Mouse (Mus musculus) heart, postnatal 10 days (tissue): ENCODE results near the gene Rcn2. TPM values are rescaled to one million over a fixed set of nuclear protein-coding genes. Genes with fewer than 3 reads are reported as not detected.

Source experiments
- DNase-seq, 2 experiments: peaks; one replicate each; pipeline ENCODE4 v3.0.0; 2021
- intact Hi-C: fragments of 180-260 bp; cut with DNase I; formaldehyde crosslinking; loops from one replicate; pipeline ENCODE4 v1.15.1; 2025
- total RNA-seq, 2 experiments: library from RNA; stranded (reverse); gene quantifications; 2 replicates each; pipeline ENCODE4 v1.2.3; 2021

The Rcn2 gene
- total RNA-seq, 2 experiments from 2014 or later: 33.4 to 37.1 TPM

- DNase-seq: no peak
- intact Hi-C loops: no loop called here
Measured at GRCm38 (mm10) chr9:56090546-56091225, 49.0 kb downstream of the Rcn2 start.

DNA sequence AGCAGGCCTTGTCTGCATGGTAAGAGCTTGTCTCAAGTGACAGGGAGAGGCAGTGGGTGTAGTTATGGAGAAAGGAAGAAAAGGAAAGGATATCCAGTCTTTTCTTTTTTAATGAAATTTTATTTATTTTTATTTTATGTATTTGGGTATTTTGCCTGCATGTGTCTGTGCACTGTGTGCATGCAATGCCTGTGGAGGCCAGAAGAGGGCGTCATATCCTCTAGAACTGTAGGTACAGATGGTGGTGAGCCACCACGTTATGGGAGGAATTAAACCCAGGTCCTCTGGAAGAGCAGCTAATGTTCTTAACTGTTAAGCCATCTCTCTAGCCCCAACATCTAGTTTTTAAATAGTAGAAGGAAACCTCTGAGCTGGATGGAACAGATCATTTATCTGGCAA lies 50.5 kb downstream of the Rcn2 start:
- no peak for DNase-seq
- intact Hi-C loops: no loop called here

- DNase-seq: no peak
Measured at GRCm38 (mm10) chr9:56097584-56098298, 56.1 kb downstream of the Rcn2 start.

DNA sequence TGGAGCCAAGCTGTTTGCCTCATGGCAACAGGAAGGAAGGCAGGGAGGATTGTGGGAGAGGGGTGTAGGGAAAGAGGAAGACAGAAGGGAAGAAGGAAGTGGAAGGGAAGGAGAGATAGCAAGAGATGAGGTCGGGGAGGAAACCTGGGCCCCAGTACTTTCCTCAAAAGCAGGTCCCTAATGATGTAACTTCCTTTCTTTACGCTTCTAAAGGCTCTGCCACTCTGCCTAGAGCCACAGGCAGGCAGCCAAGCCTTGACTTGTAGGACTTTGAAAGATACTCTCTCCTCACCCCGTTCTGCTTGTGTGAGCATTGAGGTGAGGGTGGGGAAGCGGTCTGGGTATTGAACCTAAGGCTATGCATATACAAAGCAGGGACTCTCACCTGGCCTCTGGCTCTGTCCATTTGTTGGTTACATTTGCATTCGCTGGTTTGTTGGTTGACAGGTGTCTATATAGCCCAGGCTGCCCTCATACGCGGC lies 58.4 kb downstream of the Rcn2 start:
- DNase-seq: no peak
- intact Hi-C loops: no loop called here

More at GRCm38 (mm10) chr9:56097584-56098298, 56.1 kb downstream of the Rcn2 start:
- intact Hi-C loops: no loop called here

DNA sequence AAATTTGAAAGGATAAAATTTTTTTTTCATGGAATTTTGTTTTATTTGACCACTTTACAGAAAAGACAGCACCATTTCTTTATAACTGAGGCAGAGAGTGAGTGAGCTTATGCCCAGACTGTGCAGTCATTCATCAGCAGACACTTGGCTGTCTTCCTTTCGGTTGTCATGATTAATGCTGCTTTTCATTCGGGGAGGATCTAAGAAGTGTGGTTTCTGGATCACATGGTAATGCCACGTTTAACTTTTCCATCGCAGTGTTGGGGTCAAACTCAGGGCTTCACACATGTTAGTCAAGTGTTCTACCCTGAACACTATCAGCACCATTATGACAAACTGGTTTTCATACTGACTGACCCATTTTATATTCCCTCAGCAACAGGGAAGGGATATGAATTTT lies 59.4 kb downstream of the Rcn2 start:
- no peak for DNase-seq
- intact Hi-C loops: no loop called here

GRCm38 (mm10) chr9:56104921-56105320 lies 63.3 kb downstream of the Rcn2 start:
- intact Hi-C loops: no loop called here
- no peak for DNase-seq

DNA sequence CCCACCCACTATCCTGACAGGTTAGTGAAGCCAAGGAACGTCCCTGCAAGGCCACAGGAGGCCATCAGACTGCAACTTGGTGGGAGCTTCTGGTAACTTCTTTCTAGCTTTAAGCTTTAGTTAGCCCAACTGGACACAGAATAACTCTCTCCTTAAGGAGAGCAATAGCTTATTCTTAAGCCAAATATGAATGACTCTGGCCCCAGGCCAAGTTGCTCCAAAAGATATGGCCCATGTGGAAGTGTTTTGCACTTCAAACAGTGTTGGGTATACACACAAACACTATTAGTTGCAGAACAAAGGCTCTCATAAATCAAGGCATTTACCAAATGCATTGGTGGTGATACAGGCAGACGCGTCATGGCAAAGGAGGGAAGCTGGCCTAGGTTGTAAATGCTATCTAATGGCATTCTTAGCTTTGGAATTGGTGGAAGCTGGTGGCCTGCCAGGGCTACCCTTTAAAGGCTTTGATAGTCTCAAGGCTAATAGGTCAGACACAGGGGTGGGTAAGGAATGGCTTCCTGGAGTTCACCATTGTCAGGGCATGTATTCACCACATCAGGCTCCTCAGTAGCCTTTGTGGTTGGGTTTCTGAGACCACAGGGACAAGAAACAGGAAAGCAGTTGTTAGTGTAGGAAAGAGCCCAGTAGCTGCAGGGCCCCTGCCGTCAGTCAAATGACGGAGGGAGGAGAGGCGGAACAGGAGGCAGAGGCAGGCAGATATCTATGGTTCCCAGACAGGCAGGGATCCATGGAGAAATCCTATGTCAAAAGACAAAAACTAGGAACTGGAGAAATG lies 64.8 kb downstream of the Rcn2 start:
- intact Hi-C loops: no loop called here
- no peak for DNase-seq

GRCm38 (mm10) chr9:56107527-56107926 lies 65.9 kb downstream of the Rcn2 start:
- intact Hi-C loops: no loop called here
- no peak for DNase-seq

DNA sequence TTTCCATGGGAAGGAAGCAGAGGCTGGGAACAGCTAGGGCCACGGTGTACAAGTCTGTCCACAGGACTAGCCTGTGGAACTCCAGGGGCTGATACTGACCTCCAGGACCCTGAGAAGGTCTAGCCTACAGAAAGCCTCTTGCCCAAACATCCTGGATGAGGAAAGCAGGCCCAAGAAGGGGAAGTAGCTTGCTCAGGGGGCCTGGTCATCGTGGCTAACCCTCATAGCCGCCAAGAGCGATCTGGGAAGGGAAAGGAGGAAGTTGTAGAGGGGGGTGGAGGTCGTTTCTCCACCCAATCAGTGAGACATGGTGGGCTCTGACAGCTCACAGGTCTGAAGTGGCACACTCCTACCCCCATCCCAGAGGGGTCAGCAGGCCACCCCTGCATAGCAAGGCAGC lies 66.5 kb downstream of the Rcn2 start:
- intact Hi-C loops: no loop called here
- DNase-seq: no peak

Other genes with a start within 250 kb of the Rcn2 start
- gene Scaper, start 103.7 kb upstream of the Rcn2 start, total RNA-seq: 10 to 100 TPM; 16.3 to 17.5 TPM
- gene 4930563M21Rik, start 31.3 kb upstream of the Rcn2 start, total RNA-seq: not detected
- 1 to 10 TPM in 1 of 2 experiments, under 1 TPM in 1; 0.99 to 1.6 TPM for gene Pstpip1, start 48.1 kb downstream of the Rcn2 start, total RNA-seq
- gene Tspan3, start 123.6 kb downstream of the Rcn2 start, total RNA-seq: 100 to 1,000 TPM; 229 to 232 TPM